Mouse (Mus musculus) lung, postnatal 0 days (tissue): ENCODE data around the gene Ints13.

Experiments
- CTCF ChIP-seq: IDR thresholded peaks from 2 replicates; pipeline ENCODE4 v1.5.1; 2016; ENCODE audit warnings: antibody characterized with exemption, mild to moderate bottlenecking
- EP300 ChIP-seq: IDR thresholded peaks from 2 replicates; pipeline ENCODE4 v1.6.1; 2016; ENCODE audit warnings: antibody characterized with exemption, mild to moderate bottlenecking, control low read depth

DNA sequence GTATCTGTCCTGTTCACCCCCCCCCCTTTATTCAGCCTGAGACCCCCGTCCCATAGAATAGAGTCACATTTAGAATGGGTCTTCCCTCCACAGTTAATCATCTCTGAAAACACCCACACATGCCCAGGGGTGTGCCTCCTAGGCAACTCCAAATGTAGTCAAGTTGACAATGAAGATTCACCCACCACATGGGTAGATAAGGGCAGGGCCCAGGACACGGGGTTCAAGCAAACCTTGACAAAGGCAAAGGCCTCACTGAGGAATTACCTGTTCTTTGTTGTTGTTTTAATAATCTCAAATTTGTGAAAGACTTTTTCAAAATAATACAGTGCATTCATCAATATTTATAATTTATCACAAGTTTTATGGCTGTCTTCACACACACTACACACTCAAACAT is 73.2 kb downstream of the Ints13 start:
- TF ChIP-seq CTCF (no peak), EP300 (no peak)
